Mouse (Mus musculus) liver, embryonic 16.5 days (tissue): ENCODE measurements around the gene Gclm. TPM values are rescaled to one million over a fixed set of nuclear protein-coding genes. Genes with fewer than 3 reads are reported as not detected.
"Not testable (repeated sequence)": the region's sequence is repeated elsewhere in the genome, so short reads cannot be mapped to it uniquely, and the experiment has no call there.

ENCODE experiments used
- ATAC-seq: fragments of 200-750 bp; cut with Nextera tagmentation; 2 replicates; pipeline ENCODE4 v1.8.0; 2017; ENCODE audit warnings: low read depth, mild to moderate bottlenecking, moderate number of reproducible peaks, moderate library complexity
- H3K27ac ChIP-seq: fragments of 300-500 bp; sonication (generic); 2 replicates; pipeline ENCODE4 v1.5.1; 2014; ENCODE audit warnings: mild to moderate bottlenecking, low read length
- H3K27me3 ChIP-seq: fragments of 300-500 bp; sonication (generic); 2 replicates; pipeline ENCODE4 v1.6.1; 2014; ENCODE audit warnings: low read depth, low read length, mixed read lengths; ENCODE audit not compliant: control insufficient read depth, insufficient read depth
- H3K36me3 ChIP-seq: fragments of 300-500 bp; sonication (generic); 2 replicates; pipeline ENCODE4 v1.6.1; 2014; ENCODE audit warnings: mild to moderate bottlenecking; ENCODE audit not compliant: control insufficient read depth, insufficient read depth
- H3K4me1 ChIP-seq: fragments of 300-500 bp; sonication (generic); 2 replicates; pipeline ENCODE4 v1.6.1; 2014; ENCODE audit warnings: low read depth, low read length, mixed read lengths; ENCODE audit not compliant: control insufficient read depth
- H3K4me2 ChIP-seq: fragments of 300-500 bp; sonication (generic); 2 replicates; pipeline ENCODE4 v1.6.1; 2014; ENCODE audit warnings: low read depth, low read length, mixed read lengths
- H3K4me3 ChIP-seq: fragments of 300-500 bp; sonication (generic); 2 replicates; pipeline ENCODE4 v1.5.1; 2014; ENCODE audit warnings: low read depth, mild to moderate bottlenecking, low read length
- H3K9ac ChIP-seq: fragments of 300-500 bp; sonication (generic); 2 replicates; pipeline ENCODE4 v1.6.1; 2014; ENCODE audit warnings: low read depth, low read length
- H3K9me3 ChIP-seq: fragments of 300-500 bp; sonication (generic); replicated peaks from 2 replicates; pipeline ENCODE4 v1.6.1; 2016; ENCODE audit warnings: low read length; ENCODE audit not compliant: control insufficient read depth
- WGBS: fragments of 180-500 bp; shearing (Covaris S2); extraction: QIAGEN DNeasy Blood & Tissue Kit; methylation state at CpG from one replicate; pipeline ENCODE4 v1.1.7; 2014; ENCODE audit not compliant: insufficient replicate concordance; 5-methylcytosine and 5-hydroxymethylcytosine counted together
- polyA plus RNA-seq: library from polyadenylated mRNA; unstranded; fragments of >200 nt; fragmentation: Nextera tagmentation; extraction: Ambion mirVana; gene quantifications from 2 replicates; pipeline ENCODE4 v1.2.1, GENCODE M21; 2015

Gclm gene
- polyA plus RNA-seq, 1 experiment from 2014 or later, result 385 TPM

DNA sequence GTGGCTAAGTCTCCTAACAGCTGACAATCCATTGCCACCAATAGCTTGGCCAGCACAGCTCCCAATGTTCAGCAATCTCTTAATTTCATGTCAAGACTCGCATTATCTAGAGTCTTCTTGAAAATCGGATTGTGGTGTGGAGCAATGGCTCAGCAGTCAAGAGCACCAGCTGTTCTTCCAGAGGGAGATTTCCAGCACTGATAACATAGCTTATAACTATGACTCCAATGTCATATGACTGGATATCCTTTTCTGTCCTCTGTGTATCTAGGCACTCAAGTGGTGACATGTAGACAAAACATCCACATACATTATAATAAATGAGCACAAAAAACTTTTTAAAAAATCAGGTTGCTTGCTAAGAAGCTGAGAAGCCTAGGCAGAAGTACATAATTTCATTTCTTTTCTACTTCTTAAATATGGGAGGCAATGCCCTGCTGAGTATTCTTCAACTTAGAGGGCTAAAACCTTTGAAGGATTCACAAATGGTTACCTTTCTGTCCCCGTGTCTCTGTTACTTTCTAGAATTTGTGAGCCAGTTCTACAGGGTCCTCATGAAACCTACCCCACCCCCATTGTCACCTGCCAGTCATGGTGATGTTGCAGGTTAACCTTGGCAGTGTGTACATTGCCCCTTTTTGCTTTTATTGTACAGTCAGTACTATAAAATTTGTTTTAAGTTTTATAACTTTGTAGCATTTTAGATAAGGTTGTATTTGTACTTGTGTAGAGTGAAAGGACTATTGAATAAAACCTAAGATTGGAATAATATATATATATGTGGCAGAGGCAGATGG is 23.9 kb upstream of the Gclm start:
- no peak overlapping the region for H3K4me3 ChIP-seq
- no peaks in the 10 kb centered on the region for H3K4me1 ChIP-seq
- no peaks in the 10 kb centered on the region for H3K36me3 ChIP-seq
- no peak overlapping the region for H3K9ac ChIP-seq
- no peaks in the 10 kb centered on the region for H3K9me3 ChIP-seq
- no peak overlapping the region for H3K4me2 ChIP-seq
- 63% methylated on average over 3 of the region's 3 CpGs for WGBS
- H3K27me3 ChIP-seq, result no peaks in the 10 kb centered on the region
- no peak for ATAC-seq
- H3K27ac ChIP-seq, result no peak overlapping the region

DNA sequence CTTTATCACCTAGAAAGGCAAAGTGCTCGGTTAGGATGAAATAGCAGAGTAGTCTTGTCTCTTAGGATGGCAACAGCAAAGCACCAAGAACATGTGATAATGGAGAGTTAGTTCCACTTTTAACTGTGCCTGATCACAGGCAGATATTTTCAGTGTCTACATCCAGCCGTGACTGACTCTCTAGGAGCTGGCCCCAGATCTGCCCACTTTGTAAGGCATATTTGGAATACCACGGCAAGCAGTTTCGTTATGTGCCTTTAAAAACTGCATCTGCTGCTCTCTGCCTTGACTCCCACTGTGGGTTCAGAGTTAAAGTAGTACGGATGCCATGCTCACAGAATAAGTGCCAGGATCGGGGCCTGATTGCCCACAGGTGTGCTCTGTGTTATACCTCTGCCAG is 18.4 kb upstream of the Gclm start:
- WGBS, result 54% methylated on average over 6 of the region's 6 CpGs
- H3K9me3 ChIP-seq, ATAC-seq, H3K4me2 ChIP-seq, H3K9ac ChIP-seq, H3K27me3 ChIP-seq, H3K36me3 ChIP-seq, H3K4me3 ChIP-seq, H3K27ac ChIP-seq, H3K4me1 ChIP-seq: not testable (repeated sequence)

DNA sequence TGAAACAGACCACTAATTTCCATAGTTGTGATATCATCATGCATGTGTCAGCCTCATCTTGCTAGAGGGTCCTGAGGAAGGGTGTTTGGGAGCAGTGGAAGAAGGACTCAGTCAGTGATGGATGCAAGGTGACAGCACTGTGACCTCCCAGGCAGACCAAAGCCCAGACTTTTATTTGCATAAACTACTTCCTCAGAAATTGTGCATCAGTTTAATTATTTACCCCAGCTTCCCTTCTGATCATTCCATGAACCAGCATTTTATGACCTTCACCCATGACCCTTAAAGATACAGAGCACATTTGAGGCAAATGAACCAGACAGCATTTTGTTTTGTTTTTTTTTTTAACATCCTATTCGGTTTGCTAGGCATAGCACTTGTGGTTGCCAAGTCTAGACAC is 9.6 kb upstream of the Gclm start:
- Histone ChIP-seq H3K36me3 (no peaks in the 10 kb centered on the region), H3K27ac (no peak overlapping the region), H3K4me1 (peaks cover 2% of the 10 kb centered on the region; the same call in 1 of the 2 replicates), H3K27me3 (no peaks in the 10 kb centered on the region), H3K4me2 (no peak overlapping the region), H3K9me3 (no peaks in the 10 kb centered on the region), H3K9ac (no peak overlapping the region), H3K4me3 (no peak overlapping the region)
- peak; percentile 35; the same call in 1 of the 2 replicates for ATAC-seq
- 32% methylated on average over 1 of the region's 1 CpGs for WGBS

DNA sequence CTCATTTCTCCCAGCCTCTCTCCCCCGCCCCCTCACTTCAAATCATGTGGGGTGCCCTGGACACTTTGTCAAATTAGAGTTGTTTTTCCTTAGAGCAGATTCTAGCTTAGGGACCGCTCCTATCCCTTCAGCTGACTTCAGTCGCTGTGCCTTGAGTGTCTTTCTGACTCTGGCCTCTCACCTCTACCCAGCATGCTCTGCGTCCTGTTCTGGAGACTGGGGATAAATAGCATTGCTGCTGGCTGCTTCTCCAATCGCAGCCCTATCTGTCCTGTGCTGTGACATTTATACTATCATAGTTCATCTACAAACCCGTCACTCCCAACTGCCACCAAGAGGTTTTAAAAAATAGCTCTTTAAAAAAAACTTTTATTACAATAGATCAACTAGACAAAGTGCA is 2.5 kb upstream of the Gclm start:
- no peak for ATAC-seq
- WGBS, result 20% methylated on average over 6 of the region's 6 CpGs
- Histone ChIP-seq H3K27me3 (no peaks in the 10 kb centered on the region), H3K4me2 (peak overlapping the region; percentile 19), H3K4me1 (peaks cover 26% of the 10 kb centered on the region), H3K27ac (peak overlapping the region; percentile 41; the same call in 1 of the 2 replicates), H3K9me3 (no peaks in the 10 kb centered on the region), H3K4me3 (no peak overlapping the region), H3K36me3 (no peaks in the 10 kb centered on the region), H3K9ac (peak overlapping the region; percentile 9; the same call in 1 of the 2 replicates)

DNA sequence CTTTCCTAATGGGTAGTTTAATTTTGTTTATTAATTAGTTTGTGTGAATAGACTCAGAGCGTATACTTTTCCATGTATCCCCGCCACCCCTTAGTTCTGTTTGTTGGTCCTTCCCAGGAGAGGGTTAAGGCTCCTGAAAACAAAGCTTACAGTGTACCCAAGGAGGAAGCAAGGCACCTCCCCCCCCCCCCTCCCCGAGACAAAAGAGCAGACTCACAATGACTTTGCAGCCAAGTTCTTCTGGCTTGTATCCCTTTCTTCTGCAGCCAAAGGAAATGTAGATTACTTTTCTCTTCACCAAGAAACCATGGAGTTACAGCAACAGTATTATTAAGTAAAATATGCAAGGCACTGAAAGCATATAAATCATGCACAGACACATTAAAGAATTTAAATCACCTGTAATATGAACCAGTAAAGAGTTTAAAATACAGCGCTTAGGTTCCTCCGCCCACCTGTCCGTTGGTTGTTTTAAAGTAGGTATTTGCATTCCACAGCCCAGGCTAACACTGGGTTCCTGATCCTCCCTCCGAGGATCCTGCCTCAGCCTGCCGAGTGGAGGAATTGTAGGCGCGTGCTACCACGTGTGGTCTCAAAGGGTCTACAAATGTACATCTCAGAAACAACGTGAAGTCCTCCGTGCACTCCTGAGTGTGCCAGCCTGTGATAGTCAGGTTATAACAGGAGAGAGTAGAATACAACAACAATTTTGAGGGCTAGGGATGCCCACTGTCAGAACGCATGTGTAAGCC is 1.8 kb upstream of the Gclm start:
- peak overlapping the region; percentile 29; the same call in 1 of the 2 replicates for H3K9ac ChIP-seq
- no peaks in the 10 kb centered on the region for H3K27me3 ChIP-seq
- no peaks in the 10 kb centered on the region for H3K9me3 ChIP-seq
- no peak overlapping the region for H3K4me3 ChIP-seq
- no peaks in the 10 kb centered on the region; the same call in 1 of the 2 replicates for H3K36me3 ChIP-seq
- ATAC-seq, result no peak
- H3K4me1 ChIP-seq, result peaks cover 27% of the 10 kb centered on the region
- H3K4me2 ChIP-seq, result peak overlapping the region; percentile 19
- 40% methylated on average over 14 of the region's 14 CpGs for WGBS
- H3K27ac ChIP-seq, result peak overlapping the region; percentile 41

DNA sequence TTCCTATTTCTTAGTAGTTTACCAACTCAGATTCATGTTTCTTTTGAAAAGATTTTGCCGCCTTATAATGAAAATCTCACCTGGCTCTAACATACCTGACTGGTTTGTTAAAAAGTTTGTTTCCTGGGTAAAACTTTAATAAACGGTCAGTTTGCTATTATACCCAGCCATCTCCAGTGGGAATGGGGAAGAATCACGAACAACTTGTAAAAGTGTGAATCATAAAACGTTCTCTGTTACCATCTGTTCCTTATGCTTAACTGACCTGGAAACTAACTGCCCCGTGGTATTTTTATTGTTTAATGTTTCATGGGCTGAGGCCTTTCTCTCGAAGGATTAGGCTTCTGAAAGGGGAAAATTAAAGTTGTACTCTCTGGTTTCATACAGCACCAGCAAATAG is 598 bp upstream of the Gclm start:
- H3K4me3 ChIP-seq, result peak overlapping the region; percentile 50
- WGBS, result 45% methylated on average over 6 of the region's 6 CpGs

DNA sequence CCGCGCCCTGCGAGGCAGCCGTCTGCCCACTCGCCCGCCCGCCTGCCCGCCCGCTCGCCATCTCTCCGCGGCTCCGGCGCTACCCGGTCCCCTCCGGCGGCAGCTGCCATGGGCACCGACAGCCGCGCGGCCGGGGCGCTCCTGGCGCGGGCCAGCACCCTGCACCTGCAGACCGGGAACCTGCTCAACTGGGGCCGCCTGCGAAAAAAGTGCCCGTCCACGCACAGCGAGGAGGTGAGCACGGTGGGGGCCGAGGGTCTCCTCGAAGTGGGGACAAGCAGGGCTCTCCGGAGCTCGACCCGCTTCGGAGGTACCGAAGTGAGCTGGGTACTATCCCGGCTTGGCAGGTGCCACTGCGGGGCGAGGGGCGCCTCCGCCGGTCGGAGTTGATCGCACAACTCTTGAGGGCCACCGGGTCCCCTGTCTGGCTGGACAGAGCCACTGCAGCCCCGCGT is 548 bp downstream of the Gclm start:
- no peak; the same call in 1 of the 2 replicates for ATAC-seq
- H3K36me3 ChIP-seq, result peaks cover 5% of the 10 kb centered on the region
- H3K9ac ChIP-seq, result peak overlapping the region; percentile 100
- under 1% methylated on average over 46 of the region's 50 CpGs for WGBS
- peak overlapping the region; percentile 65 for H3K4me2 ChIP-seq
- no peaks in the 10 kb centered on the region for H3K9me3 ChIP-seq
- H3K4me3 ChIP-seq, result peak overlapping the region; percentile 98
- H3K27ac ChIP-seq, result peak overlapping the region; percentile 100
- no peaks in the 10 kb centered on the region for H3K27me3 ChIP-seq
- peaks cover 42% of the 10 kb centered on the region for H3K4me1 ChIP-seq

More for the DNA sequence above, 598 bp upstream of the Gclm start:
- no peaks in the 10 kb centered on the region for H3K27me3 ChIP-seq
- peak overlapping the region; percentile 83 for H3K27ac ChIP-seq
- H3K4me1 ChIP-seq, result peaks cover 34% of the 10 kb centered on the region
- H3K4me2 ChIP-seq, result peak overlapping the region; percentile 79
- ATAC-seq, result no peak
- no peaks in the 10 kb centered on the region for H3K9me3 ChIP-seq
- peaks cover 4% of the 10 kb centered on the region for H3K36me3 ChIP-seq
- peak overlapping the region; percentile 66 for H3K9ac ChIP-seq

DNA sequence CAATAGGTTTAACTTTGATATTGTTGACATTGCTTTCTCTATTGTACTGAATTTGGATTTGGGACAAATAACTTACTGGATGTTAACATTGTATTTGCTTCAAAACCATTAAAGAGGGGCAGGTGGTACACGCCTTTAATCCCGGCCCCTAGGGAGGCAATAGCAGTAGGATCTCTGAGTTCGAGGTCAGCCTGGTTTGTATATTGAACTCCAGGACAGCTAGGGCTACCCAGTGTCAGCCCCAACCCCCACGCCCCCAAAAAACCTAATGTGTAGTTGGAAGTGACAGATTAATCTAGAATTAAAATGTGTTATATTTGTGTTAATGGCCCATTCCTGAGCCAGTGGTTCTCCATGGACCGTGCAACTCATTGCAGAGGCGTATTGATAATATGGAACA is 1.0 kb downstream of the Gclm start:
- Histone ChIP-seq H3K27me3 (no peaks in the 10 kb centered on the region), H3K4me3 (peak overlapping the region; percentile 98), H3K9me3 (no peaks in the 10 kb centered on the region), H3K27ac (peak overlapping the region; percentile 100), H3K36me3 (peaks cover 10% of the 10 kb centered on the region), H3K4me1 (peaks cover 47% of the 10 kb centered on the region), H3K9ac (peak overlapping the region; percentile 100), H3K4me2 (peak overlapping the region; percentile 65)
- no peak for ATAC-seq
- 7% methylated on average over 6 of the region's 6 CpGs for WGBS
